Mouse (Mus musculus) testis, adult 2 months (tissue): ENCODE results near the gene Rab36. TPM values are rescaled to one million over a fixed set of nuclear protein-coding genes. Genes with fewer than 3 reads are reported as not detected.
A peak's percentile ranks its signal among the peaks of the same experiment; 100 is the strongest.
"Not testable (repeated sequence)": the region's sequence is repeated elsewhere in the genome, so short reads cannot be mapped to it uniquely, and the experiment has no call there.

Experiments
- H3K27ac ChIP-seq: fragments of 200-500 bp; 2 replicates; pipeline ENCODE4 v1.5.1; 2012; ENCODE audit warnings: low read depth, low read length; ENCODE audit not compliant: control insufficient read depth, insufficient read depth
- H3K27me3 ChIP-seq: fragments of 200-500 bp; 2 replicates; pipeline ENCODE4 v1.6.1; 2012; ENCODE audit warnings: mild to moderate bottlenecking, low read length, moderate library complexity; ENCODE audit not compliant: control insufficient read depth, insufficient read depth
- H3K36me3 ChIP-seq: fragments of 200-500 bp; 2 replicates; pipeline ENCODE4 v1.6.1; 2012; ENCODE audit warnings: mild to moderate bottlenecking, low read length; ENCODE audit not compliant: control insufficient read depth, insufficient read depth
- H3K4me1 ChIP-seq: fragments of 200-500 bp; 2 replicates; pipeline ENCODE4 v1.6.1; 2012; ENCODE audit warnings: low read length; ENCODE audit not compliant: control insufficient read depth, insufficient read depth
- H3K4me3 ChIP-seq: fragments of 200-500 bp; 2 replicates; pipeline ENCODE4 v1.5.1; 2012; ENCODE audit warnings: low read depth, mild to moderate bottlenecking, low read length, moderate library complexity, mixed read lengths; ENCODE audit not compliant: control insufficient read depth
- CTCF ChIP-seq: fragments of 200-500 bp; IDR thresholded peaks from 2 replicates; pipeline ENCODE4 v1.5.1; 2012; ENCODE audit warnings: low read depth, mild to moderate bottlenecking, inconsistent platforms, low read length, moderate library complexity; ENCODE audit not compliant: control insufficient read depth, insufficient read depth, insufficient replicate concordance
- POLR2A ChIP-seq: fragments of 200-500 bp; IDR thresholded peaks from 2 replicates; pipeline ENCODE4 v1.6.1; 2012; ENCODE audit warnings: low read depth, mild to moderate bottlenecking, inconsistent platforms, low read length, moderate library complexity; ENCODE audit not compliant: control insufficient read depth
- polyA plus RNA-seq: library from polyadenylated mRNA; depleted of rRNA; stranded (reverse); fragments of >200 nt; gene quantifications from 2 replicates; pipeline ENCODE4 v1.2.3, GENCODE M21; 2012

The Rab36 gene
- polyA plus RNA-seq, 1 experiment, result 35.3 TPM

GRCm38 (mm10) chr10:75026491-75026890 is 10.4 kb upstream of the Rab36 start:
- H3K36me3 ChIP-seq, result no peaks in the 10 kb centered on the region
- H3K4me3 ChIP-seq, result no peak overlapping the region
- H3K27me3 ChIP-seq, result no peaks in the 10 kb centered on the region
- no peak overlapping the region for H3K27ac ChIP-seq
- peaks cover 15% of the 10 kb centered on the region for H3K4me1 ChIP-seq
- no peak for TF ChIP-seq POLR2A
- TF ChIP-seq CTCF, result no peak

GRCm38 (mm10) chr10:75028743-75029142 is 8.1 kb upstream of the Rab36 start:
- no peak overlapping the region for H3K27ac ChIP-seq
- no peaks in the 10 kb centered on the region for H3K36me3 ChIP-seq
- peaks cover 9% of the 10 kb centered on the region for H3K4me1 ChIP-seq
- no peaks in the 10 kb centered on the region for H3K27me3 ChIP-seq
- no peak for TF ChIP-seq POLR2A
- no peak for TF ChIP-seq CTCF
- H3K4me3 ChIP-seq, result no peak overlapping the region

- no peaks in the 10 kb centered on the region for H3K36me3 ChIP-seq
- H3K4me1 ChIP-seq, result peaks cover 9% of the 10 kb centered on the region
- H3K4me3 ChIP-seq, result no peak overlapping the region
- TF ChIP-seq CTCF, result no peak
- no peak for TF ChIP-seq POLR2A
- H3K27ac ChIP-seq, result no peak overlapping the region
- no peaks in the 10 kb centered on the region for H3K27me3 ChIP-seq
Measured at GRCm38 (mm10) chr10:75029677-75030076, 7.2 kb upstream of the Rab36 start.

GRCm38 (mm10) chr10:75030234-75030633 is 6.6 kb upstream of the Rab36 start:
- Histone ChIP-seq H3K4me1 (peaks cover 9% of the 10 kb centered on the region), H3K4me3 (no peak overlapping the region), H3K27me3 (no peaks in the 10 kb centered on the region), H3K27ac (no peak overlapping the region), H3K36me3 (no peaks in the 10 kb centered on the region)
- TF ChIP-seq POLR2A, result no peak
- TF ChIP-seq CTCF, result no peak

- TF ChIP-seq POLR2A, result no peak
- TF ChIP-seq CTCF, result no peak
- H3K27me3 ChIP-seq, result no peaks in the 10 kb centered on the region
Measured at GRCm38 (mm10) chr10:75031345-75032114, 5.3 kb upstream of the Rab36 start.

GRCm38 (mm10) chr10:75032395-75032794 is 4.5 kb upstream of the Rab36 start, which contains the start of gene Rsph14:
Gene Rsph14, minus strand, starts transcription at chr10:75032586.
- Histone ChIP-seq H3K4me3 (peak within 1 kb of the TSS; percentile 81), H3K4me1 (peaks cover 14% of the 10 kb centered on the region), H3K27me3 (no peaks in the 10 kb centered on the region), H3K36me3 (no peaks in the 10 kb centered on the region), H3K27ac (no peak within 1 kb of the TSS)
- TF ChIP-seq POLR2A, result peak; percentile 61; the same call in 1 of the 2 replicates
- TF ChIP-seq CTCF, result no peak

More at GRCm38 (mm10) chr10:75031345-75032114, 5.3 kb upstream of the Rab36 start:
- Histone ChIP-seq H3K36me3 (no peaks in the 10 kb centered on the region), H3K27ac (no peak overlapping the region), H3K4me3 (peak overlapping the region; percentile 10; the same call in 1 of the 2 replicates), H3K4me1 (peaks cover 9% of the 10 kb centered on the region)

GRCm38 (mm10) chr10:75042060-75042459 is 5.2 kb downstream of the Rab36 start:
- H3K4me1 ChIP-seq, H3K4me3 ChIP-seq, H3K36me3 ChIP-seq, H3K27ac ChIP-seq, H3K27me3 ChIP-seq: not testable (repeated sequence)

- no peaks in the 10 kb centered on the region for H3K4me1 ChIP-seq
- TF ChIP-seq CTCF (no peak), POLR2A (no peak)
- peaks cover 1% of the 10 kb centered on the region for H3K36me3 ChIP-seq
- H3K27me3 ChIP-seq, result no peaks in the 10 kb centered on the region
- no peak overlapping the region for H3K27ac ChIP-seq
- H3K4me3 ChIP-seq, result no peak overlapping the region
Measured at GRCm38 (mm10) chr10:75044459-75044858, 7.6 kb downstream of the Rab36 start.
